In genomic region chr3:36864466-36864865, GRCm38 (mm10) we compare ENCODE assay signal across 22 mouse cellular contexts. TPM values are rescaled to one million over a fixed set of nuclear protein-coding genes. Genes with fewer than 3 reads are reported as not detected.
DNase-seq lines count a peak whose midpoint lies in the region; ATAC-seq and TF ChIP-seq lines count a peak whose summit lies in the region.
"Had no signal": no experiment of that assay in that cellular context is flagged by ENCODE, and none has a peak within 500 bp of the region (broad histone marks: within the 10 kb centered on the region; RNA-seq: fewer than 3 reads in every experiment).

No protein-coding gene starts in this region.

- peaks cover 8% of the 10 kb centered on the region; the same call in 1 of the 2 replicates for H3K4me1 ChIP-seq in kidney, adult 2 months (ENCODE audit: control insufficient read depth, insufficient read depth, low read length)
- peaks cover 11% of the 10 kb centered on the region for H3K4me1 ChIP-seq in kidney, embryonic 15.5 days
- H3K4me1 ChIP-seq in liver, adult 2 months (ENCODE audit: control insufficient read depth, insufficient read depth, low read length): peaks cover 7% of the 10 kb centered on the region

- TF ChIP-seq POLR2A in kidney, adult 2 months (IDR thresholded peaks at IDR 0.05; ENCODE audit: low read depth, low read length): no peak
- no peak for TF ChIP-seq POLR2A in liver, adult 2 months (IDR thresholded peaks at IDR 0.05; ENCODE audit: extremely low read depth, insufficient read depth, low read length)

- H3K9me3 ChIP-seq in kidney, embryonic 15.5 days (replicated peaks): no peaks in the 10 kb centered on the region
- H3K9me3 ChIP-seq: embryonic facial prominence, embryonic 13.5 days; embryonic facial prominence, embryonic 15.5 days; forebrain, embryonic 10.5 days; forebrain, embryonic 12.5 days had no signal

- H3K36me3 ChIP-seq in kidney, adult 2 months (ENCODE audit: control insufficient read depth, insufficient read depth, low read length): peaks cover 3% of the 10 kb centered on the region
- peaks cover 27% of the 10 kb centered on the region for H3K36me3 ChIP-seq in kidney, embryonic 15.5 days
- H3K36me3 ChIP-seq in liver, adult 2 months (ENCODE audit: control insufficient read depth, insufficient read depth, low read length): peaks cover 21% of the 10 kb centered on the region

- no peak overlapping the region for H3K9ac ChIP-seq in kidney, embryonic 15.5 days
- no peak overlapping the region for H3K9ac ChIP-seq in liver, adult 2 months (ENCODE audit: low read depth, low read length)
- H3K9ac ChIP-seq: forebrain, embryonic 12.5 days had no signal

- 51% methylated on average over 4 of the region's 4 CpGs for WGBS in kidney, adult 2 months
- 91% methylated on average over 4 of the region's 4 CpGs for WGBS in kidney, embryonic 15.5 days
- 28% methylated on average over 4 of the region's 4 CpGs for WGBS in liver, adult 2 months

- DNase-seq in kidney, adult 2 months: peak; percentile 65
- DNase-seq in kidney, adult 11 months: no peak
- peak; percentile 54 for DNase-seq in kidney, adult 9 months
- peak; percentile 83 for DNase-seq in liver, adult 2 months (ENCODE audit: extremely low read depth, low read depth, low spot score)
- DNase-seq in liver: no peak
- DNase-seq in spleen, adult 12 weeks (ENCODE audit: low spot score): no peak
- DNase-seq: adrenal gland, adult 2 months; adrenal gland, postnatal 10 days; adrenal gland, postnatal 25 days; cerebellum, adult 11 months; cerebellum, adult 18-20 months; cerebellum, adult 8-10 months; cerebellum, adult 9-11 months; cerebellum, postnatal 14 days; cerebellum, postnatal 36 days; embryo, embryonic 11 days had no signal

- peaks cover 4% of the 10 kb centered on the region; the same call in 1 of the 2 replicates for H3K79me2 ChIP-seq in liver, adult 2 months (ENCODE audit: control insufficient read depth, insufficient read depth, low read length)

- no peaks in the 10 kb centered on the region for H3K27me3 ChIP-seq in kidney, adult 2 months (replicated peaks; ENCODE audit: control insufficient read depth, insufficient read depth, low read length)
- no peaks in the 10 kb centered on the region for H3K27me3 ChIP-seq in kidney, embryonic 15.5 days
- H3K27me3 ChIP-seq in liver, adult 2 months (ENCODE audit: control insufficient read depth, insufficient read depth, low read length): no peaks in the 10 kb centered on the region
- H3K27me3 ChIP-seq: embryonic facial prominence, embryonic 13.5 days; embryonic facial prominence, embryonic 15.5 days; forebrain, embryonic 12.5 days had no signal

- no peak overlapping the region for H3K4me3 ChIP-seq in kidney, adult 2 months (ENCODE audit: insufficient read depth, low read depth, low read length)
- no peak overlapping the region for H3K4me3 ChIP-seq in kidney, embryonic 15.5 days (replicated peaks)
- no peak overlapping the region for H3K4me3 ChIP-seq in liver, adult 2 months (ENCODE audit: insufficient read depth, low read depth, low read length)

- no peak overlapping the region for H3K27ac ChIP-seq in kidney, adult 2 months (ENCODE audit: insufficient read depth, low read depth, low read length)
- no peak overlapping the region for H3K27ac ChIP-seq in kidney, embryonic 15.5 days
- no peak overlapping the region for H3K27ac ChIP-seq in liver, adult 2 months (replicated peaks; ENCODE audit: insufficient read depth, low read depth, low read length)
- H3K27ac ChIP-seq: embryonic facial prominence, embryonic 13.5 days; embryonic facial prominence, embryonic 15.5 days; forebrain, embryonic 10.5 days; forebrain, embryonic 12.5 days had no signal

- no peak overlapping the region for H3K4me2 ChIP-seq in kidney, embryonic 15.5 days

- no peak for TF ChIP-seq CTCF in kidney, adult 2 months (conservative IDR thresholded peaks at IDR 0.05; ENCODE audit: insufficient read depth, insufficient read length, low read depth, low read length)
- TF ChIP-seq CTCF in liver, adult 2 months (IDR thresholded peaks at IDR 0.05; ENCODE audit: low read depth, low read length): no peak

- ATAC-seq in kidney, embryonic 15.5 days (replicated peaks; ENCODE audit: low FRiP score): no peak
- ATAC-seq: forebrain, embryonic 14.5 days had no signal

RNA-seq across cellular contexts. Expression of gene 4932438A13Rik, which starts 1.6 kb away (rescaled TPM):
- 11.4 and 12.1 TPM in 2 replicates for polyA plus RNA-seq in kidney, adult 2 months (2012; rRNA removed)
- polyA plus RNA-seq in kidney, embryonic 15.5 days (2015; fragmentation: Nextera tagmentation; extraction: Ambion mirVana): 42.3 and 49.6 TPM in 2 replicates
- total RNA-seq in liver, adult 2 months (2014; rRNA removed): 37.9 and 39.9 TPM in 2 replicates
- polyA plus RNA-seq in liver, adult 2 months (2012; rRNA removed): 5.9 TPM in 2 replicates

Comparison
In these comparisons a context has a peak if more than half of its experiments do, and no peak if none do; other contexts are left out.
1. DNase-seq: peak in kidney, adult 2 months (single experiment), kidney, adult 9 months (single experiment) and liver, adult 2 months (single experiment); none in kidney, adult 11 months (single experiment), liver (single experiment) and spleen, adult 12 weeks (single experiment).